Mouse (Mus musculus) heart, adult 2 months (tissue): ENCODE results near the gene Spint4. TPM values are rescaled to one million over a fixed set of nuclear protein-coding genes. Genes with fewer than 3 reads are reported as not detected.
"Not testable (repeated sequence)": the region's sequence is repeated elsewhere in the genome, so short reads cannot be mapped to it uniquely, and the experiment has no call there.

ENCODE experiments used
- DNase-seq, 2 experiments: peaks; one replicate each; pipeline ENCODE4 v3.0.0; 2021
- H3K27ac ChIP-seq: fragments of 200-600 bp; 2 replicates; pipeline ENCODE4 v1.8.1; 2022
- H3K27me3 ChIP-seq: fragments of 200-500 bp; 2 replicates; pipeline ENCODE4 v1.6.1; 2012; ENCODE audit warnings: mild to moderate bottlenecking, low read length, inconsistent platforms, mixed read lengths; ENCODE audit not compliant: control insufficient read depth, insufficient read depth
- H3K36me3 ChIP-seq: fragments of 200-500 bp; 2 replicates; pipeline ENCODE4 v1.6.1; 2012; ENCODE audit warnings: low read length, inconsistent platforms; ENCODE audit not compliant: control insufficient read depth, insufficient read depth
- H3K4me1 ChIP-seq: fragments of 200-500 bp; 2 replicates; pipeline ENCODE4 v1.6.1; 2011; ENCODE audit warnings: low read length; ENCODE audit not compliant: control insufficient read depth, insufficient read depth
- H3K4me3 ChIP-seq: fragments of 200-600 bp; 2 replicates; pipeline ENCODE4 v1.8.1; 2022
- H3K79me2 ChIP-seq: fragments of 200-500 bp; replicated peaks from 2 replicates; pipeline ENCODE4 v1.6.1; 2012; ENCODE audit warnings: mild to moderate bottlenecking, inconsistent platforms, low read length, moderate library complexity, mixed read lengths; ENCODE audit not compliant: control insufficient read depth, insufficient read depth
- H3K9ac ChIP-seq: fragments of 200-500 bp; 2 replicates; pipeline ENCODE4 v1.6.1; 2012; ENCODE audit warnings: low read depth, mild to moderate bottlenecking, control low read depth, inconsistent platforms, low read length, mixed read lengths
- CTCF ChIP-seq: fragments of 200-600 bp; IDR thresholded peaks from 2 replicates; pipeline ENCODE4 v1.8.1; 2022; ENCODE audit warnings: antibody characterized with exemption, mild to moderate bottlenecking, moderate library complexity
- EP300 ChIP-seq: fragments of 200-500 bp; IDR thresholded peaks from 2 replicates; pipeline ENCODE4 v1.6.1; 2011; ENCODE audit warnings: low read depth, low read length, control low read depth; ENCODE audit not compliant: insufficient read depth
- POLR2A ChIP-seq: fragments of 200-500 bp; IDR thresholded peaks from 2 replicates; pipeline ENCODE4 v1.6.1; 2011; ENCODE audit warnings: mild to moderate bottlenecking, low read depth, low read length, control low read depth; ENCODE audit not compliant: insufficient read depth
- whole genome bisulfite sequencing: fragments of 180-500 bp; shearing (Covaris S2); methylation state at CpG from one replicate; pipeline ENCODE4 v1.1.7; 2018; 5-methylcytosine and 5-hydroxymethylcytosine counted together
- intact Hi-C: fragments of 180-260 bp; cut with DNase I; formaldehyde crosslinking; loops from one replicate; pipeline ENCODE4 v1.15.1; 2025
- polyA plus RNA-seq: library from polyadenylated mRNA; depleted of rRNA; stranded (reverse); fragments of >200 nt; gene quantifications from 2 replicates; pipeline ENCODE4 v1.2.3, GENCODE M21; 2012
- total RNA-seq, 2 experiments: library from RNA; stranded (reverse); gene quantifications; 2 replicates each; pipeline ENCODE4 v1.2.3; 2021

The Spint4 gene
- total and polyA plus RNA-seq, 3 experiments = not detected

- Histone ChIP-seq H3K4me3 (no peak overlapping the region), H3K36me3 (no peaks in the 10 kb centered on the region), H3K9ac (no peak overlapping the region), H3K79me2 (no peaks in the 10 kb centered on the region), H3K27ac (no peak overlapping the region), H3K27me3 (no peaks in the 10 kb centered on the region), H3K4me1 (no peaks in the 10 kb centered on the region)
- TF ChIP-seq CTCF (no peak), POLR2A (no peak), EP300 (no peak)
- 63% methylated on average over 5 of the region's 5 CpGs for WGBS
- intact Hi-C loops = no loop called here
- DNase-seq = no peak
Measured at GRCm38 (mm10) chr2:164700959-164701358, 2.7 kb downstream of the Spint4 start.

- Histone ChIP-seq H3K9ac (no peak overlapping the region), H3K36me3 (no peaks in the 10 kb centered on the region), H3K27ac (no peak overlapping the region), H3K79me2 (no peaks in the 10 kb centered on the region), H3K27me3 (no peaks in the 10 kb centered on the region), H3K4me3 (no peak overlapping the region), H3K4me1 (no peaks in the 10 kb centered on the region)
- intact Hi-C loops = no loop called here
- WGBS = 74% methylated on average over 5 of the region's 5 CpGs
- no peak for DNase-seq
- TF ChIP-seq EP300 (no peak), POLR2A (no peak), CTCF (no peak)
Measured at GRCm38 (mm10) chr2:164701761-164702160, 3.5 kb downstream of the Spint4 start.

GRCm38 (mm10) chr2:164704235-164704634, 5.9 kb downstream of the Spint4 start:
- Histone ChIP-seq H3K36me3 (no peaks in the 10 kb centered on the region), H3K27ac (no peak overlapping the region), H3K27me3 (no peaks in the 10 kb centered on the region), H3K79me2 (no peaks in the 10 kb centered on the region), H3K4me3 (no peak overlapping the region), H3K4me1 (no peaks in the 10 kb centered on the region), H3K9ac (no peak overlapping the region)
- intact Hi-C loops = no loop called here
- WGBS = 73% methylated on average over 5 of the region's 5 CpGs
- TF ChIP-seq CTCF = no peak
- TF ChIP-seq POLR2A = no peak
- TF ChIP-seq EP300 = no peak
- no peak for DNase-seq

GRCm38 (mm10) chr2:164705328-164705727, 7.0 kb downstream of the Spint4 start:
- no peaks in the 10 kb centered on the region for H3K4me1 ChIP-seq
- no peak overlapping the region for H3K4me3 ChIP-seq
- no peaks in the 10 kb centered on the region for H3K27me3 ChIP-seq
- DNase-seq = no peak
- WGBS = 91% methylated on average over 6 of the region's 6 CpGs
- H3K36me3 ChIP-seq = no peaks in the 10 kb centered on the region
- no peak overlapping the region for H3K27ac ChIP-seq
- TF ChIP-seq CTCF (no peak), POLR2A (no peak), EP300 (no peak)
- no peak overlapping the region for H3K9ac ChIP-seq
- H3K79me2 ChIP-seq = no peaks in the 10 kb centered on the region
- intact Hi-C loops = no loop called here

GRCm38 (mm10) chr2:164705991-164706390, 7.7 kb downstream of the Spint4 start:
- 85% methylated on average over 14 of the region's 14 CpGs for WGBS
- Histone ChIP-seq H3K4me3 (no peak overlapping the region), H3K36me3 (no peaks in the 10 kb centered on the region), H3K27me3 (no peaks in the 10 kb centered on the region), H3K9ac (no peak overlapping the region), H3K4me1 (no peaks in the 10 kb centered on the region), H3K79me2 (no peaks in the 10 kb centered on the region), H3K27ac (no peak overlapping the region)
- intact Hi-C loops = no loop called here
- no peak for TF ChIP-seq EP300
- TF ChIP-seq CTCF = no peak
- no peak for TF ChIP-seq POLR2A
- DNase-seq = no peak

- WGBS = 73% methylated on average over 6 of the region's 6 CpGs
- DNase-seq = no peak
Measured at GRCm38 (mm10) chr2:164715005-164715404, 16.7 kb downstream of the Spint4 start, which contains the start of gene Spint5. Gene Spint5 (plus strand): TSS chr2:164715305.

GRCm38 (mm10) chr2:164716194-164716786, 18.0 kb downstream of the Spint4 start:
- H3K27me3 ChIP-seq, H3K9ac ChIP-seq, H3K36me3 ChIP-seq, H3K79me2 ChIP-seq, H3K4me1 ChIP-seq, H3K27ac ChIP-seq, intact Hi-C loops, DNase-seq, H3K4me3 ChIP-seq: not testable (repeated sequence)
- WGBS = 89% methylated on average over 23 of the region's 23 CpGs

More at GRCm38 (mm10) chr2:164715005-164715404, 16.7 kb downstream of the Spint4 start, which contains the start of gene Spint5:
- Histone ChIP-seq H3K36me3 (no peaks in the 10 kb centered on the region), H3K4me1 (no peaks in the 10 kb centered on the region), H3K79me2 (no peaks in the 10 kb centered on the region), H3K4me3 (no peak within 1 kb of the TSS), H3K9ac (no peak within 1 kb of the TSS), H3K27me3 (no peaks in the 10 kb centered on the region), H3K27ac (no peak within 1 kb of the TSS)
- no peak for TF ChIP-seq EP300
- TF ChIP-seq POLR2A = no peak
- intact Hi-C loops = no loop called here
